Mouse (Mus musculus): ENCODE measurements at regions not wholly inside any gene's neighbourhood (a gene's known extent, or its start where the extent isn't known, plus 50 kb on each side); places are given as distances from the start of the nearest gene placed in this dataset.
"Not testable (repeated sequence)": the region's sequence is repeated elsewhere in the genome, so short reads cannot be mapped to it uniquely, and the experiment has no call there.

- peak; percentile 9 for DNase-seq (ENCODE audit: low read depth, low spot score)
Measured at GRCm38 (mm10) chr10:49985038-49985437, 196.5 kb upstream of the Grik2 start.

GRCm38 (mm10) chr10:49952434-49952833, 163.9 kb upstream of the Grik2 start:
- DNase-seq (ENCODE audit: low read depth, low spot score) = no peak

GRCm38 (mm10) chr10:49937305-49937704, 148.7 kb upstream of the Grik2 start:
- DNase-seq (ENCODE audit: low read depth, low spot score) = not testable (repeated sequence)

- DNase-seq (ENCODE audit: low read depth, low spot score) = not testable (repeated sequence)
Measured at GRCm38 (mm10) chr10:49909206-49909605, 120.6 kb upstream of the Grik2 start.

- DNase-seq (ENCODE audit: low read depth, low spot score) = not testable (repeated sequence)
Measured at GRCm38 (mm10) chr10:49908126-49908525, 119.6 kb upstream of the Grik2 start.

GRCm38 (mm10) chr10:49904626-49905025, 116.1 kb upstream of the Grik2 start:
- DNase-seq (ENCODE audit: low read depth, low spot score) = not testable (repeated sequence)

- no peak for DNase-seq (ENCODE audit: low read depth, low spot score)
Measured at GRCm38 (mm10) chr10:49895436-49895835, 106.9 kb upstream of the Grik2 start.

GRCm38 (mm10) chr10:49884106-49884505, 95.5 kb upstream of the Grik2 start:
- DNase-seq (ENCODE audit: low read depth, low spot score) = no peak

- no peak for DNase-seq (ENCODE audit: low read depth, low spot score)
Measured at GRCm38 (mm10) chr10:49883444-49883843, 94.9 kb upstream of the Grik2 start.

GRCm38 (mm10) chr10:49863800-49864199, 75.2 kb upstream of the Grik2 start:
- DNase-seq (ENCODE audit: low read depth, low spot score) = no peak

GRCm38 (mm10) chr10:49847686-49848085, 59.1 kb upstream of the Grik2 start:
- no peak for DNase-seq (ENCODE audit: low read depth, low spot score)

- DNase-seq (ENCODE audit: low read depth, low spot score) = no peak
Measured at GRCm38 (mm10) chr10:49844308-49844707, 55.7 kb upstream of the Grik2 start.
